9 mouse cellular contexts compared by ENCODE assay signal in the genomic region with DNA sequence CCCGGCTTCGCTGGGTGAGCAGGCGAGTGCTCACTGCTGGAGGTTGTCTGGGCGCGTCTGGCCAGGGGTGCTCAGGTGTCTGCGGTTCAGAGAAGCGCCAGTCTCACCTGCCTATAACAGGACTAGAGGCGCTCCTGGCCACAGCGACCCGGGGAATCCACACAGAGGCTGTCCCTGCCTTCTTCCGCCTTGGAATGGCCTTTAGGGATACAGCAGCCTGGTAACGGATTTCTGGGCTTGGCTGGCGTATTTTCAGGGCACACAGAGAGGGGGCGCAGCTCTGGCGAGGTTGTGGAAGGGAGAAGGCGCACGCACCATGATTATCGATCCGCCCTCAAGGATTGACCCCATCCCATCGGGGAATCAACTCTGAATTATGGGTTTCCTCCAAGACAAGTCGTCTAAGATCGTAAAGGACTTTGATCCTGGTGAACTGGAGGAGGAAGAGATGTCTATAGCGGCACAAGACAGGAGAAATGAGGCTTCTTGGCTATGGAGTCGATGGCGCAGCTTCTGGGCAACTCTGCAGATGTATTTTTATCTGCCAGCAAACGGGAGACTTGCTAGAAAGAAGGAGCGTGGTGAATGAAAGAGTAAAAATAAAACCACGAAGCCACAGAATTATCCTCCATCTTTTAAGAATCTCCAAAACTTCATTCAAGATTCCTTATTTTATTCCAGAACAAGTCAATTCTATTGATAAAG. TPM values are rescaled to one million over a fixed set of nuclear protein-coding genes. Genes with fewer than 3 reads are reported as not detected.
DNase-seq lines count a peak whose midpoint lies in the region; ATAC-seq and TF ChIP-seq lines count a peak whose summit lies in the region.
"Had no signal": no experiment of that assay in that cellular context is flagged by ENCODE, and none has a peak within 500 bp of the region (broad histone marks: within the 10 kb centered on the region; RNA-seq: fewer than 3 reads in every experiment).

No protein-coding gene starts in this region.

- DNase-seq in cerebellum, adult 2 months, result peak in 1 of 2 experiments; percentile 18
- DNase-seq in cerebellum, postnatal 36 days, result no peak
- no peak for DNase-seq in testis, postnatal 10 days (ENCODE audit: low spot score)
- DNase-seq in kidney, postnatal 10 days, result peak; percentile 19
- no peak for DNase-seq in B cell, adult 2 months
- DNase-seq in adrenal gland, postnatal 14 days, result no peak

- no peaks in the 10 kb centered on the region for H3K36me3 ChIP-seq in testis, adult 2 months (ENCODE audit: control insufficient read depth, insufficient read depth, low read length)
- H3K36me3 ChIP-seq in midbrain, embryonic 13.5 days, result no peaks in the 10 kb centered on the region

- ATAC-seq in midbrain, embryonic 13.5 days, result peak; percentile 40; the same call in 1 of the 2 replicates

- no peak for TF ChIP-seq POLR2A in cerebellum, adult 2 months (IDR thresholded peaks at IDR 0.05; ENCODE audit: borderline replicate concordance, insufficient read depth, low read length)
- peak; percentile 34; the same call in 1 of the 2 replicates for TF ChIP-seq POLR2A in testis, adult 2 months (IDR thresholded peaks at IDR 0.05; ENCODE audit: control insufficient read depth, low read depth, low read length)

- peaks cover 6% of the 10 kb centered on the region; the same call in 1 of the 2 replicates for H3K27me3 ChIP-seq in cerebellum, adult 2 months (ENCODE audit: control insufficient read depth, insufficient read depth, low read length)
- no peaks in the 10 kb centered on the region for H3K27me3 ChIP-seq in testis, adult 2 months (ENCODE audit: control insufficient read depth, insufficient read depth, low read length)
- H3K27me3 ChIP-seq in midbrain, embryonic 13.5 days, result peaks cover 73% of the 10 kb centered on the region

- no peak overlapping the region for H3K4me3 ChIP-seq in cerebellum, adult 2 months (replicated peaks; ENCODE audit: insufficient read depth, low read depth, low read length)
- peak overlapping the region; percentile 88 for H3K4me3 ChIP-seq in testis, adult 2 months (ENCODE audit: control insufficient read depth, low read depth, low read length)
- H3K4me3 ChIP-seq in midbrain, embryonic 13.5 days (replicated peaks), result peak overlapping the region; percentile 51
- H3K4me3 ChIP-seq: myocyte had no signal

- H3K9me3 ChIP-seq in midbrain, embryonic 13.5 days, result no peaks in the 10 kb centered on the region

- peak overlapping the region; percentile 93 for H3K4me2 ChIP-seq in midbrain, embryonic 13.5 days (replicated peaks)

- peak overlapping the region; percentile 20; the same call in 1 of the 2 replicates for H3K9ac ChIP-seq in midbrain, embryonic 13.5 days (replicated peaks)

- no peak overlapping the region for H3K27ac ChIP-seq in cerebellum, adult 2 months (ENCODE audit: insufficient read depth, low read length)
- H3K27ac ChIP-seq in testis, adult 2 months (ENCODE audit: control insufficient read depth, insufficient read depth, low read depth, low read length), result no peak overlapping the region; the same call in 1 of the 2 replicates
- H3K27ac ChIP-seq in midbrain, embryonic 13.5 days, result no peak overlapping the region

- no peaks in the 10 kb centered on the region for H3K4me1 ChIP-seq in cerebellum, adult 2 months (ENCODE audit: control insufficient read depth, insufficient read depth, low read length)
- peaks cover 20% of the 10 kb centered on the region for H3K4me1 ChIP-seq in testis, adult 2 months (ENCODE audit: control insufficient read depth, insufficient read depth, low read length)
- H3K4me1 ChIP-seq in midbrain, embryonic 13.5 days (replicated peaks), result peaks cover 31% of the 10 kb centered on the region

- peak; percentile 6; the same call in 1 of the 2 replicates for TF ChIP-seq CTCF in cerebellum, adult 2 months (IDR thresholded peaks at IDR 0.05; ENCODE audit: borderline replicate concordance, insufficient read depth, low read depth, low read length)
- TF ChIP-seq CTCF in testis, adult 2 months (IDR thresholded peaks at IDR 0.05; ENCODE audit: control insufficient read depth, insufficient read depth, insufficient replicate concordance, low read depth, low read length), result no peak

- 14% methylated on average over 28 of the region's 28 CpGs for WGBS in cerebellum, adult 2 months
- 8% methylated on average over 28 of the region's 28 CpGs for WGBS in midbrain, embryonic 13.5 days

RNA-seq across cellular contexts. Expression of gene Ovol2, which starts 1.3 kb away (rescaled TPM):
- polyA plus RNA-seq in cerebellum, adult 2 months (2012; rRNA removed), result not detected in 2 replicates
- polyA plus RNA-seq in testis, adult 2 months (2012; rRNA removed), result 62.9 and 89.3 TPM in 2 replicates
- not detected in 2 replicates for polyA plus RNA-seq in midbrain, embryonic 13.5 days (2015; fragmentation: Nextera tagmentation; extraction: Ambion mirVana)
- not detected in 2 replicates for total RNA-seq in adrenal gland, postnatal 14 days (2021)
- polyA plus RNA-seq: myocyte had no signal

RNA-seq across cellular contexts. Expression of gene Kat14, which starts 35.5 kb away (rescaled TPM):
- polyA plus RNA-seq in cerebellum, adult 2 months (2012; rRNA removed), result 34.1 and 35.3 TPM in 2 replicates
- 6.9 and 7.2 TPM in 2 replicates for polyA plus RNA-seq in testis, adult 2 months (2012; rRNA removed)
- 31.7 and 39.9 TPM in 2 replicates for polyA plus RNA-seq in midbrain, embryonic 13.5 days (2015; fragmentation: Nextera tagmentation; extraction: Ambion mirVana)
- total RNA-seq in adrenal gland, postnatal 14 days (2021), result 25.3 and 28.0 TPM in 2 replicates

RNA-seq across cellular contexts. Expression of gene Pet117, which starts 35.5 kb away (rescaled TPM):
- polyA plus RNA-seq in cerebellum, adult 2 months (2012; rRNA removed), result not detected in 2 replicates
- not detected in 2 replicates for polyA plus RNA-seq in testis, adult 2 months (2012; rRNA removed)
- polyA plus RNA-seq in midbrain, embryonic 13.5 days (2015; fragmentation: Nextera tagmentation; extraction: Ambion mirVana), result 1.6 and 2.2 TPM in 2 replicates
- total RNA-seq in adrenal gland, postnatal 14 days (2021), result 8.0 and 10.4 TPM in 2 replicates

Comparison
In these comparisons a context has a peak if more than half of its experiments do, and no peak if none do; other contexts are left out.
1. RNA of gene Ovol2, which starts 1.3 kb away (polyA plus RNA-seq): 62.9 to 89.3 TPM in testis, adult 2 months; not detected in midbrain, embryonic 13.5 days and not detected in cerebellum, adult 2 months; every median in the first group is over 10 times any median in the second.